Mouse (Mus musculus) lung, postnatal 0 days (tissue): ENCODE data around the gene Prr14. TPM values are rescaled to one million over a fixed set of nuclear protein-coding genes. Genes with fewer than 3 reads are reported as not detected.

ENCODE experiments used
- ATAC-seq: fragments of 200-750 bp; cut with Nextera tagmentation; 2 replicates; pipeline ENCODE4 v1.8.0; 2017; ENCODE audit warnings: moderate library complexity
- DNase-seq: peaks from one replicate; pipeline ENCODE4 v3.0.0-alpha.2; 2016; ENCODE audit warnings: low spot score
- H3K27ac ChIP-seq: fragments of 300-500 bp; sonication (generic); 2 replicates; pipeline ENCODE4 v1.5.1; 2014; ENCODE audit warnings: antibody characterized with exemption, mild to moderate bottlenecking, low read length, mixed read lengths
- H3K27me3 ChIP-seq: fragments of 300-500 bp; sonication (generic); replicated peaks from 2 replicates; pipeline ENCODE4 v1.6.1; 2014; ENCODE audit warnings: low read length, mixed read lengths; ENCODE audit not compliant: insufficient read depth
- H3K36me3 ChIP-seq: fragments of 300-500 bp; sonication (generic); 2 replicates; pipeline ENCODE4 v1.6.1; 2014; ENCODE audit warnings: low read length, mixed read lengths; ENCODE audit not compliant: insufficient read depth
- H3K4me1 ChIP-seq: fragments of 300-500 bp; sonication (generic); 2 replicates; pipeline ENCODE4 v1.6.1; 2014; ENCODE audit warnings: antibody characterized with exemption, low read depth, low read length, mixed read lengths; ENCODE audit not compliant: insufficient read depth
- H3K4me2 ChIP-seq: fragments of 300-500 bp; sonication (generic); replicated peaks from 2 replicates; pipeline ENCODE4 v1.6.1; 2014; ENCODE audit warnings: low read depth, mild to moderate bottlenecking, low read length, moderate library complexity, mixed read lengths
- H3K4me3 ChIP-seq: fragments of 300-500 bp; sonication (generic); 2 replicates; pipeline ENCODE4 v1.5.1; 2014; ENCODE audit warnings: low read depth, low read length
- H3K9ac ChIP-seq: fragments of 300-500 bp; sonication (generic); replicated peaks from 2 replicates; pipeline ENCODE4 v1.6.1; 2014; ENCODE audit warnings: low read depth, mild to moderate bottlenecking
- H3K9me3 ChIP-seq: fragments of 300-500 bp; sonication (generic); 2 replicates; pipeline ENCODE4 v1.6.1; 2016; ENCODE audit warnings: low read length, mixed read lengths
- CTCF ChIP-seq: IDR thresholded peaks from 2 replicates; pipeline ENCODE4 v1.5.1; 2016; ENCODE audit warnings: antibody characterized with exemption, mild to moderate bottlenecking
- EP300 ChIP-seq: IDR thresholded peaks from 2 replicates; pipeline ENCODE4 v1.6.1; 2016; ENCODE audit warnings: antibody characterized with exemption, mild to moderate bottlenecking, control low read depth
- WGBS: fragments of 180-500 bp; shearing (Covaris S2); extraction: QIAGEN DNeasy Blood & Tissue Kit; methylation state at CpG from one replicate; pipeline ENCODE4 v1.1.7; 2014; 5-methylcytosine and 5-hydroxymethylcytosine counted together
- polyA plus RNA-seq: library from polyadenylated mRNA; unstranded; fragments of >200 nt; fragmentation: Nextera tagmentation; extraction: Ambion mirVana; gene quantifications from 2 replicates; pipeline ENCODE4 v1.2.1, GENCODE M21; 2015

Gene Prr14
- polyA plus RNA-seq, 1 experiment from 2014 or later = 37.6 TPM

GRCm38 (mm10) chr7:127511808-127512230 lies 52.4 kb downstream of the Prr14 start, which contains the start of gene Srcap:
Gene Srcap, plus strand, starts transcription at chr7:127511983.
- H3K4me3 ChIP-seq = peak within 1 kb of the TSS; percentile 87
- H3K9me3 ChIP-seq = no peaks in the 10 kb centered on the region
- H3K9ac ChIP-seq = peak within 1 kb of the TSS; percentile 93
- H3K36me3 ChIP-seq = peaks cover 6% of the 10 kb centered on the region; the same call in 1 of the 2 replicates
- no peaks in the 10 kb centered on the region for H3K27me3 ChIP-seq
- peak within 1 kb of the TSS; percentile 99 for H3K27ac ChIP-seq
- DNase-seq (peak; percentile 99), ATAC-seq (peak; percentile 97)
- TF ChIP-seq EP300 (peak; percentile 83), CTCF (no peak)
- H3K4me1 ChIP-seq = peaks cover 5% of the 10 kb centered on the region; the same call in 1 of the 2 replicates
- 0% methylated on average over 33 of the region's 37 CpGs for WGBS
- peak within 1 kb of the TSS; percentile 69 for H3K4me2 ChIP-seq

- ATAC-seq = peak; percentile 87
Measured at GRCm38 (mm10) chr7:127512231-127513015, 53.0 kb downstream of the Prr14 start.

GRCm38 (mm10) chr7:127513016-127513390 lies 53.6 kb downstream of the Prr14 start:
- peak; percentile 85 for DNase-seq
- no peak for ATAC-seq
- H3K27ac ChIP-seq = peak overlapping the region; percentile 99
- TF ChIP-seq CTCF (no peak; the same call in 1 of the 2 replicates), EP300 (no peak)
- peaks cover 15% of the 10 kb centered on the region; the same call in 1 of the 2 replicates for H3K36me3 ChIP-seq
- peaks cover 5% of the 10 kb centered on the region; the same call in 1 of the 2 replicates for H3K4me1 ChIP-seq
- 11% methylated on average over 8 of the region's 8 CpGs for WGBS
- H3K27me3 ChIP-seq = no peaks in the 10 kb centered on the region
- peak overlapping the region; percentile 69 for H3K4me2 ChIP-seq
- H3K9me3 ChIP-seq = no peaks in the 10 kb centered on the region
- no peak overlapping the region for H3K9ac ChIP-seq
- H3K4me3 ChIP-seq = peak overlapping the region; percentile 87

More at GRCm38 (mm10) chr7:127512231-127513015, 53.0 kb downstream of the Prr14 start:
- H3K9me3 ChIP-seq = no peaks in the 10 kb centered on the region
- H3K9ac ChIP-seq = peak overlapping the region; percentile 93
- no peaks in the 10 kb centered on the region for H3K27me3 ChIP-seq
- peak; percentile 97 for DNase-seq
- H3K36me3 ChIP-seq = peaks cover 12% of the 10 kb centered on the region; the same call in 1 of the 2 replicates
- H3K4me2 ChIP-seq = peak overlapping the region; percentile 69
- H3K4me3 ChIP-seq = peak overlapping the region; percentile 87
- peak; percentile 10; the same call in 1 of the 2 replicates for TF ChIP-seq EP300
- no peak for TF ChIP-seq CTCF
- H3K4me1 ChIP-seq = peaks cover 5% of the 10 kb centered on the region; the same call in 1 of the 2 replicates
- H3K27ac ChIP-seq = peak overlapping the region; percentile 99
- whole genome bisulfite sequencing = under 1% methylated on average over 42 of the region's 93 CpGs

- Histone ChIP-seq H3K27ac (peak overlapping the region; percentile 99; the same call in 1 of the 2 replicates), H3K4me2 (peak overlapping the region; percentile 69; the same call in 1 of the 2 replicates), H3K4me3 (no peak overlapping the region), H3K27me3 (no peaks in the 10 kb centered on the region), H3K9me3 (no peaks in the 10 kb centered on the region), H3K4me1 (peaks cover 5% of the 10 kb centered on the region; the same call in 1 of the 2 replicates), H3K9ac (no peak overlapping the region), H3K36me3 (peaks cover 15% of the 10 kb centered on the region; the same call in 1 of the 2 replicates)
- ATAC-seq (no peak), DNase-seq (no peak)
- no peak for TF ChIP-seq EP300
- TF ChIP-seq CTCF = no peak
- 69% methylated on average over 3 of the region's 3 CpGs for WGBS
Measured at GRCm38 (mm10) chr7:127513781-127514180, 54.4 kb downstream of the Prr14 start.

GRCm38 (mm10) chr7:127515846-127516245 lies 56.4 kb downstream of the Prr14 start:
- DNase-seq (no peak), ATAC-seq (no peak)
- Histone ChIP-seq H3K4me1 (peaks cover 5% of the 10 kb centered on the region; the same call in 1 of the 2 replicates), H3K9ac (no peak overlapping the region), H3K9me3 (no peaks in the 10 kb centered on the region), H3K4me2 (no peak overlapping the region), H3K27me3 (no peaks in the 10 kb centered on the region), H3K36me3 (peaks cover 16% of the 10 kb centered on the region), H3K27ac (no peak overlapping the region), H3K4me3 (no peak overlapping the region)
- TF ChIP-seq CTCF (no peak), EP300 (no peak)
- WGBS = 90% methylated on average over 7 of the region's 7 CpGs

- H3K4me2 ChIP-seq = no peak overlapping the region
- no peak for ATAC-seq
- no peak overlapping the region for H3K9ac ChIP-seq
- H3K9me3 ChIP-seq = no peaks in the 10 kb centered on the region
- DNase-seq = no peak
- TF ChIP-seq CTCF (no peak), EP300 (no peak)
- peaks cover 3% of the 10 kb centered on the region; the same call in 1 of the 2 replicates for H3K4me1 ChIP-seq
- peaks cover 21% of the 10 kb centered on the region for H3K36me3 ChIP-seq
- H3K27me3 ChIP-seq = no peaks in the 10 kb centered on the region
- H3K4me3 ChIP-seq = no peak overlapping the region
- H3K27ac ChIP-seq = no peak overlapping the region
- WGBS = 93% methylated on average over 6 of the region's 7 CpGs
Measured at GRCm38 (mm10) chr7:127516344-127516743, 56.9 kb downstream of the Prr14 start.
